Mouse (Mus musculus) forelimb bud, embryonic 11.5 days (tissue): ENCODE results near the gene Ebf1.

Experiments used
- DNase-seq: peaks from one replicate; pipeline ENCODE4 v3.0.0-alpha.2; 2012; ENCODE audit warnings: low read depth, low spot score

The Ebf1 gene

GRCm38 (mm10) chr11:44894798-44895197 is 277.7 kb downstream of the Ebf1 start:
- no peak for DNase-seq

GRCm38 (mm10) chr11:44895893-44896292 is 278.8 kb downstream of the Ebf1 start:
- no peak for DNase-seq

GRCm38 (mm10) chr11:44897140-44897665 is 280.1 kb downstream of the Ebf1 start:
- DNase-seq = no peak

GRCm38 (mm10) chr11:44899554-44899953 is 282.4 kb downstream of the Ebf1 start:
- DNase-seq = no peak

GRCm38 (mm10) chr11:44899965-44900364 is 282.8 kb downstream of the Ebf1 start:
- DNase-seq = no peak

- DNase-seq = no peak
These were observed 283.4 kb downstream of the Ebf1 start for GRCm38 (mm10) chr11:44900496-44900895.

- DNase-seq = no peak
These were observed 284.6 kb downstream of the Ebf1 start for GRCm38 (mm10) chr11:44901715-44902114.

GRCm38 (mm10) chr11:44902165-44902564 is 285.0 kb downstream of the Ebf1 start:
- DNase-seq = no peak

GRCm38 (mm10) chr11:44904121-44904520 is 287.0 kb downstream of the Ebf1 start:
- DNase-seq = no peak

- no peak for DNase-seq
These were observed 289.3 kb downstream of the Ebf1 start for GRCm38 (mm10) chr11:44906456-44906855.

- no peak for DNase-seq
These were observed 294.6 kb downstream of the Ebf1 start for GRCm38 (mm10) chr11:44911765-44912164.

GRCm38 (mm10) chr11:44913806-44914205 is 296.7 kb downstream of the Ebf1 start:
- DNase-seq = no peak

- no peak for DNase-seq
These were observed 299.9 kb downstream of the Ebf1 start for GRCm38 (mm10) chr11:44917059-44917458.

- no peak for DNase-seq
These were observed 306.0 kb downstream of the Ebf1 start for GRCm38 (mm10) chr11:44923138-44923537.

GRCm38 (mm10) chr11:44923868-44924508 is 306.9 kb downstream of the Ebf1 start:
- peak; percentile 71 for DNase-seq

GRCm38 (mm10) chr11:44924896-44925295 is 307.8 kb downstream of the Ebf1 start:
- peak; percentile 59 for DNase-seq

GRCm38 (mm10) chr11:44925806-44926525 is 308.8 kb downstream of the Ebf1 start:
- DNase-seq = no peak

GRCm38 (mm10) chr11:44928403-44928802 is 311.3 kb downstream of the Ebf1 start:
- DNase-seq = no peak

- DNase-seq = no peak
These were observed 315.9 kb downstream of the Ebf1 start for GRCm38 (mm10) chr11:44932942-44933483.

GRCm38 (mm10) chr11:44943781-44944180 is 326.7 kb downstream of the Ebf1 start:
- no peak for DNase-seq

- no peak for DNase-seq
These were observed 327.3 kb downstream of the Ebf1 start for GRCm38 (mm10) chr11:44944401-44944800.

GRCm38 (mm10) chr11:44946618-44947017 is 329.5 kb downstream of the Ebf1 start:
- no peak for DNase-seq

- DNase-seq = no peak
These were observed 331.4 kb downstream of the Ebf1 start for GRCm38 (mm10) chr11:44948541-44948940.
